Mouse (Mus musculus): Measurements from ENCODE around the gene Dlg5. TPM values are rescaled to one million over a fixed set of nuclear protein-coding genes. Genes with fewer than 3 reads are reported as not detected.

The Dlg5 gene
- 18.6 and 19.0 TPM in 2 replicates for polyA plus RNA-seq (2016; fragmentation: Nextera tagmentation; extraction: Ambion mirVana)

DNA sequence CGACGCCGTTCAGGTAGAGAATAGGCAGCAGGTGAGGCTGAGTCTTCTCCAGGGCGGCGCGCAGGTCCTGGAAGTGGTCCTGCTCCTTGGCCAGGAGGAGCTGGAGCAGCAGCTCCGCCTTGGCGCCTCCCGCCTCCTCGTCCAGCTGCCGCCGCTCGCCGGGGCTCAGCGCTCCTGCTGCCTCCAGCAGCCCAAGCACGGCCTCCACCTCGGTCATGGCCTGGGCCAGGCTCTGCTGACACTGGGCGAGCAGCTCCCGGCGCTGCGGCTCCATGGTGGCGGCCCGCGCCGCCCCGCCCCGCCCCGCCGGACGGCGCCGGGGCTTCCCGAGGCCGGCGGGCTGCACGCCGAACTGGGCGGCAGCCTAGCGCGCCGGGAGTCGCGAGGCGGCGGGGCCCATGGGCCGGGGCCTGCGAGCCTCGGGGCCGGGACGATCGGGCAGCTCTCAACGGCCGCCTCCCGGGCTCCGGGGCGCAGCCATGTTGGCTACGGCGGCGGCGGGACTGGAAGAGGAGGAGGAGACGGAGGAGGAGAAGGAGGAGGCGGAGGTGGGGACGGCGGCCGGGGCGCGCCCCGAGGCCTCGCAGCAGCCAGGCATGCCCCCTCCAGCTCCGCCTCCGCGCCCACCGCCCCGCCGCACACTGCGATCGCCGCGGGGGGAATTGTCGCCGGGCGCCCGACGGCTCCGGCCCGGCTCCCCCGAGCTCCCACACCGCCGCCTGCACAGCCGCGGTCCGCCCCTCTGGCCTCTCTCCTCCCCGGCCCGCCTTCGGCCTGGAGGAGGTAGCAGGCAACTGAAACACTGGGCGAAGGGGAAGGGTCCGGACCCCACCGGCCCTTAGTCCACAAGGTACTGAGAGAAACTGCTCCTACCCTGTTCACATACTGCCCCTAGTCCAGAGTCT, at the start of gene Dlg5:
TSS of gene Dlg5 (minus strand) at position 744 of the 905 bp plus-strand sequence.
- peak within 1 kb of the TSS; percentile 98 for H3K9ac ChIP-seq (replicated peaks)
- WGBS: under 1% methylated on average over 71 of the region's 98 CpGs
- peak; percentile 90 for ATAC-seq (ENCODE audit: low FRiP score, low read depth)

DNA sequence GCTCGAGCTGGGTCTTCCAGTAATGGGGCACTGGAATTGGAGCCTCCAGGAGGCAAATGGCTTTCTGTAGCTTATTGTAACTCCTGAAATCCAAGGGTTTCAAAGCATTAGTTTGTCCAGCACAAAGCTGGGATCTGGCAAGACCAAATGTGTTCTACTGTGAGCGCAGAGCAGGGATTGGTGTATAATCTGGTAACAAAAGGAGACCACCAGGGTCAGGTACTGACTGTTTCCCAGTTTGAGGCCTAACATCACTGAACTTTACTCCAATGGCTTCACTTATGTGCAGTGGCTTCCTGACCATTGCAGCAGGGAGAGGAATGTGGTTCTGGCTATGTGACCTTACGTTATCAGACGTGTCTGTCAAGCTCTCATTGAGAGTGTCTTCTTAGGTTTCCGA, 47.9 kb upstream of the Dlg5 start:
- H3K9me3 ChIP-seq: no peaks in the 10 kb centered on the region
- no peaks in the 10 kb centered on the region for H3K4me1 ChIP-seq
- no peak for ATAC-seq (ENCODE audit: low FRiP score, low read depth)
- H3K27me3 ChIP-seq: no peaks in the 10 kb centered on the region
- H3K36me3 ChIP-seq: no peaks in the 10 kb centered on the region
- H3K4me2 ChIP-seq (replicated peaks): no peak overlapping the region
- no peak overlapping the region for H3K4me3 ChIP-seq
- WGBS: 85% methylated on average over 5 of the region's 5 CpGs
- H3K27ac ChIP-seq (replicated peaks): no peak overlapping the region
- H3K9ac ChIP-seq (replicated peaks): no peak overlapping the region

More for the DNA sequence above, at the start of gene Dlg5:
- Histone ChIP-seq H3K9me3 (no peaks in the 10 kb centered on the region), H3K36me3 (peaks cover 12% of the 10 kb centered on the region), H3K27me3 (peaks cover 7% of the 10 kb centered on the region; the same call in 1 of the 2 replicates), H3K4me2 (replicated peaks) (peak within 1 kb of the TSS; percentile 92), H3K4me1 (peaks cover 23% of the 10 kb centered on the region), H3K4me3 (peak within 1 kb of the TSS; percentile 90), H3K27ac (replicated peaks) (peak within 1 kb of the TSS; percentile 95)

DNA sequence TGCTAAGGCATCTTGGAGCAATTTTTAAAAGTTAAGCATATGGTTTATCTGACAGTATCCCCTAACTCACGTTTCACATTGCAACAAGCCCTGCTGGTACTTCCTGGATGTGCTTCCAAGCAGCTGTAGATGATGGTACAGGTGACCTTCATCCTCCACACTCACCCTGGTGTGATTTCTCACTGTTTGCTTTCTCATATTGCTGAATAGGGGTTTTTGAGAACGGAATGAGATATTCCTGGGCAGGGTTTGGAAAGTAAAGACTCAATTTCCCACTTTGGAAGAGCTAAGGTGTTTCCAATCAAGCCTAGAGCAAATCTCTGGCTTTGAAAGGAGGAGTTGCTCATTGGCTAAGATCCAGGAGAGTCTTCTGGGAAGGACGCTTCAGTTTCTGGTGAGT, 47.2 kb upstream of the Dlg5 start, which contains the start of gene E330034G19Rik:
TSS of gene E330034G19Rik (plus strand) at position 301 of the 400 bp plus-strand sequence.
- Histone ChIP-seq H3K27ac (replicated peaks) (no peak within 1 kb of the TSS), H3K9ac (replicated peaks) (no peak within 1 kb of the TSS), H3K27me3 (no peaks in the 10 kb centered on the region), H3K4me1 (no peaks in the 10 kb centered on the region), H3K4me2 (replicated peaks) (no peak within 1 kb of the TSS), H3K9me3 (no peaks in the 10 kb centered on the region), H3K36me3 (no peaks in the 10 kb centered on the region), H3K4me3 (no peak within 1 kb of the TSS)
- 64% methylated on average over 3 of the region's 3 CpGs for WGBS
- ATAC-seq (ENCODE audit: low FRiP score, low read depth): no peak

DNA sequence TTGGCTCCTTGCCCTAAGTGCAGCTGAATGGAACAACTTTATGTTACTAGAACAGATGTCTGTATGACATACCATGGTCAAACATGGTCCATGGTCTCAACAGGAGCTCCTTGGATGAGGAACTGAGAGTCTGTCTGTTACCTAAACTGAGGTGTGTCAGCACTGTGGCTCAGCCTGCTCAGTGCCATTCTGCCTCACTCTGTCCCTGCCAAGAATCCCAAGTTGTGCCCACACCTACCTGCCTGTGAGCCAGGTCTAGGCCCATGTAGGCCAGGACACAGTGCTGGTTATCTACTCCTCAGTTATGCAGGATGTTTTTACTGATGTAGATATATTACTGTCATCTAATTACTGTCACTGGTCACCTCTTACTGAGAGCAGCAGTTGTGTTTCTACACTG, 45.0 kb upstream of the Dlg5 start:
- Histone ChIP-seq H3K4me1 (no peaks in the 10 kb centered on the region), H3K27ac (replicated peaks) (no peak overlapping the region), H3K36me3 (no peaks in the 10 kb centered on the region), H3K9ac (replicated peaks) (no peak overlapping the region), H3K4me3 (no peak overlapping the region), H3K27me3 (no peaks in the 10 kb centered on the region), H3K4me2 (replicated peaks) (no peak overlapping the region), H3K9me3 (no peaks in the 10 kb centered on the region)
- no peak for ATAC-seq (ENCODE audit: low FRiP score, low read depth)

DNA sequence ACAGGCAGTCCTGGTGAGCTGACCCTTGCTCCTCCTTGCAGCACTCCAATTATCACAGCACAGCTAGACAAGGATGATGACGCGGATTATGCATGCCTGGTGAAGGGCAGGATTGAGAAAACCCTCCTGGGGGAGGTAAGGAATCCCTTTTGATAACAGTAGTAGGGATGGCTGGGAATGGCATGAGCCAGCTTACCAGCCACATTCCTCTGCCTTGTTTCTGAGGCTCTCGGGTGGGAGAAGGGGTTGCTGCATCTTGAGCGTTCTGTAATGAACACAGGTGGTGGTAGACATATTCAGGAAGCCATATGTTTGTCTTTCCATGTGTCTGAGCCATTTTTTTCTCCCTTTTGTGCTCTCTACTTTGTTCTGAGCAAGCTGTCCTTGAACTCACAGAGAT, 40.4 kb upstream of the Dlg5 start:
- H3K4me1 ChIP-seq: no peaks in the 10 kb centered on the region
- no peak overlapping the region for H3K4me2 ChIP-seq (replicated peaks)
- no peak overlapping the region for H3K27ac ChIP-seq (replicated peaks)
- no peaks in the 10 kb centered on the region for H3K36me3 ChIP-seq
- no peak for ATAC-seq (ENCODE audit: low FRiP score, low read depth)
- H3K4me3 ChIP-seq: no peak overlapping the region
- WGBS: 44% methylated on average over 4 of the region's 4 CpGs
- H3K27me3 ChIP-seq: no peaks in the 10 kb centered on the region
- H3K9me3 ChIP-seq: no peaks in the 10 kb centered on the region
- H3K9ac ChIP-seq (replicated peaks): no peak overlapping the region

DNA sequence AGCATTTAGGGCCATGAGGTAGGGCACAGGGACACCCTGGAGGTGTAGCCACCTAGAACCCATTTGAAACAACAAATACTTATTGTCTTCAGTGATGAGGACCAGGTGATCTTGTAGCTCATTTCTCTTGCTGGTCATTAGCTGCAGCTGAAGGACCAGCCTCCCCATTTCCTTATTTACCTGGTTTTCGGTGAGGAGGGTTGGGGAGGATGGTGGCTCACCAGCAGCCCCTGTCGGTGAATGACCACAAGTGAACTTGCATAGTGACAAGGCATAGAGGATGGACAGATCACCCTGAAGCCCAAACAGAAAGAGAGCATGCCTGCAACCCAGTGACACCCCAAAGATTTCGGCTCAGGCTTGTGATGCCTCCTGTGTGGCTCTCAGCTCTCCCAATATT, 36.6 kb upstream of the Dlg5 start:
- ATAC-seq (ENCODE audit: low FRiP score, low read depth): no peak

DNA sequence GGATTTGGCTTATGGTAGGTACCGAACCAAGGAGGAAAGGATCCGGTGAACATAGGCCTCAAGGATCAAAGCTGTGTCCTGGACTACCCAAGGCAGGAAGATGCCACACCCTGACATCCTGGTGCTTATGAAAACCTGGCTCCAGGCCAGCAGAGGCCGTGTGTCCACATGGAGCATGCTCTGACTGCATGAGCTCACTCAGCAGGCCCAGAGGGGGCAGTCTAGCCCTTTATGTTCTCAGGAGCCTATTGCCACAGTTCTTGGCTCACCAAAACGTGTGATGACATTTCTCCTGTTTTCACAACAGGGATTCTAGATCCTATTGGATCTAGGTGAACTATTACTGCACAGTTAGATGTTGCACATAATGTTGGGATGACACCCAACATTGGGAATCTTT, 35.6 kb upstream of the Dlg5 start:
- no peak overlapping the region for H3K27ac ChIP-seq (replicated peaks)
- no peaks in the 10 kb centered on the region for H3K4me1 ChIP-seq
- H3K9me3 ChIP-seq: no peaks in the 10 kb centered on the region
- ATAC-seq (ENCODE audit: low FRiP score, low read depth): no peak
- H3K27me3 ChIP-seq: no peaks in the 10 kb centered on the region; the same call in 1 of the 2 replicates
- 69% methylated on average over 4 of the region's 4 CpGs for WGBS
- H3K4me2 ChIP-seq (replicated peaks): no peak overlapping the region
- H3K36me3 ChIP-seq: no peaks in the 10 kb centered on the region
- H3K9ac ChIP-seq (replicated peaks): no peak overlapping the region
- H3K4me3 ChIP-seq: no peak overlapping the region

More for the DNA sequence above, 36.6 kb upstream of the Dlg5 start:
- H3K4me2 ChIP-seq (replicated peaks): no peak overlapping the region
- no peak overlapping the region for H3K4me3 ChIP-seq
- H3K9me3 ChIP-seq: no peaks in the 10 kb centered on the region
- no peak overlapping the region for H3K9ac ChIP-seq (replicated peaks)
- no peak overlapping the region for H3K27ac ChIP-seq (replicated peaks)
- no peaks in the 10 kb centered on the region; the same call in 1 of the 2 replicates for H3K27me3 ChIP-seq
- H3K36me3 ChIP-seq: no peaks in the 10 kb centered on the region
- WGBS: 78% methylated on average over 3 of the region's 3 CpGs
- H3K4me1 ChIP-seq: no peaks in the 10 kb centered on the region

DNA sequence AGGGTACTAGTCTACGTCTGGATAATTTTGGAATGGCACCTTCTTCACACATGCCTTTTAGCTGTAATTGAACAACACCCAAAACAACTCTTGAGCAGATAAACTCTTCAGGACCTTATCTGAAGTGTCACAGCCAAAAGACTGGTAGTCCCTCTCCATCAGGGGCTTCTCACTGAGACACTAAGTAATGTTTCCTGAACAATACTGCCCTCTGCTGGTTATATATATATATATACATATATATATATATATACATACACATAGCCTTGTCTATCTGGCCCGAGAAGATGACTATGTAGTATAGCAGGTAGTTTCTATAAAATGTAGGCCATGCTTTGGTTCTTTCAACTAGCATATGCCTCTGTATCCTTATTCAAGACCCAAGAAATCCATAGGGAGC, 29.8 kb upstream of the Dlg5 start:
- no peak for ATAC-seq (ENCODE audit: low FRiP score, low read depth)
- H3K4me2 ChIP-seq (replicated peaks): no peak overlapping the region
- 52% methylated on average over 2 of the region's 2 CpGs for WGBS
- H3K9ac ChIP-seq (replicated peaks): no peak overlapping the region
- H3K9me3 ChIP-seq: no peaks in the 10 kb centered on the region
- no peak overlapping the region for H3K4me3 ChIP-seq
- H3K36me3 ChIP-seq: no peaks in the 10 kb centered on the region
- H3K4me1 ChIP-seq: no peaks in the 10 kb centered on the region
- H3K27me3 ChIP-seq: no peaks in the 10 kb centered on the region; the same call in 1 of the 2 replicates
- no peak overlapping the region for H3K27ac ChIP-seq (replicated peaks)

DNA sequence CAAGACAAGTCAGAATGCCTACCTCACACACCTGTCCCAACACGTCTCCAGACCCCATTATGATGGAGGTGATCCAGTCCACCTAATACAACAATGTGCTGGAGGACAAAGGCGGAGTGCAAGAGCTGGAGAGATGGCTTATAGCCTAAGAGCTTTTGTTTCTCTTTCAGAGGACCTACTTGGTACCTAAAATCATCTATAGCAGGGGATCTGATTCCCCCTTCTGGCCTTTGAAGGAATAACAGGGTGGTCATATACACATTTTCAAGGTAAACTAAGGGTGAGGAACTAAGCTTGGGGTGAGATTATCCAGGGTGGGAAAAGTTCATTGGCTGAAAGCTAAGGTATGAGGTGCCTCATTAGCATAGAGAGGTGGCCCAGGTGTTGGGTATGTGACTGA, 27.9 kb upstream of the Dlg5 start:
- Histone ChIP-seq H3K4me2 (replicated peaks) (no peak overlapping the region), H3K4me1 (peaks cover 7% of the 10 kb centered on the region; the same call in 1 of the 2 replicates), H3K27me3 (no peaks in the 10 kb centered on the region), H3K9ac (replicated peaks) (no peak overlapping the region), H3K9me3 (no peaks in the 10 kb centered on the region), H3K36me3 (no peaks in the 10 kb centered on the region), H3K4me3 (no peak overlapping the region), H3K27ac (replicated peaks) (no peak overlapping the region)
- ATAC-seq (ENCODE audit: low FRiP score, low read depth): no peak
- 53% methylated on average over 2 of the region's 2 CpGs for WGBS

DNA sequence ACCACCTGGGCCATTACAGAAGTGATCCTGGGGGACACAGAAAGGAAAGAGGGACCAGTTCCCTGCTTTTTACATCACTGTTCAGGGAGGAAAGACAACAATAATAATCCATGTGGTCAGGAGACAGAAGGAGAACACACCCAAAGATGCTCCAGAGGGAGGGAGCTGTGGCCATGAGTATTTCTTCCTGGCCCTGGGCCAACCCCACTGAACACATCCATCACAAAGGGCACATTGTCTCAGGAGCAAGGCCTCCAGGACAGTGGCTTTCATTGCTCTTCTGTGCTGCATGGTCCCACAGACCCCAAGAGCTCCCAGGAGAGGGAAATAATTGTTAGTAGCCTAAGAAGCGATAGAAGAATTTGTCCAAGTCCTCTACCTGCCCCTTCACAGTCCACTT, 23.9 kb upstream of the Dlg5 start:
- H3K9me3 ChIP-seq: no peaks in the 10 kb centered on the region
- H3K4me2 ChIP-seq (replicated peaks): no peak overlapping the region
- H3K9ac ChIP-seq (replicated peaks): no peak overlapping the region
- 80% methylated on average over 1 of the region's 1 CpGs for WGBS
- H3K4me3 ChIP-seq: no peak overlapping the region
- no peaks in the 10 kb centered on the region for H3K27me3 ChIP-seq
- ATAC-seq (ENCODE audit: low FRiP score, low read depth): no peak
- no peak overlapping the region for H3K27ac ChIP-seq (replicated peaks)
- peaks cover 7% of the 10 kb centered on the region; the same call in 1 of the 2 replicates for H3K4me1 ChIP-seq
- H3K36me3 ChIP-seq: no peaks in the 10 kb centered on the region

DNA sequence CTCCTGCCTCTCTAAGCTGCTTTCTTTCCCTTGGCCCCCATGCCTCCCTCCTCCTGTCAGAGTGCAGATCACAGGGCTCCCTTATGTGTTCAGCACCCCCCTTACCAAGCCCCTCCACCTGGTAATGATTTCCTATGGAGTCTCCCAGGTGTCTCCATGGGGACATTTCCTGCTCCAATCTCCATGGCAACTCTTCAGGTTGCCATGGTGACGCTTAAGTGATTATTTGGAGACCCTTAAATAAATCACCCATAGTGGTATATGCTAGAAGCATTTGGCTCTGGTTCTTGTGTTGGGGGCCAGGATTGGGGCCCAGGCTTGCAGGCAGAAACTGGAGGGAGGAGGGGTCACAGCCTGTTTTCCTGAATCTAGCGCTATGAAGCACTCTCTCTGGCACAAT, 17.2 kb upstream of the Dlg5 start:
- WGBS: 56% methylated on average over 2 of the region's 2 CpGs
- H3K9ac ChIP-seq (replicated peaks): no peak overlapping the region
- peak; percentile 68; the same call in 1 of the 2 replicates for ATAC-seq (ENCODE audit: low FRiP score, low read depth)
- no peaks in the 10 kb centered on the region for H3K36me3 ChIP-seq
- no peaks in the 10 kb centered on the region for H3K27me3 ChIP-seq
- H3K27ac ChIP-seq (replicated peaks): peak overlapping the region; percentile 71
- H3K4me1 ChIP-seq: peaks cover 14% of the 10 kb centered on the region
- no peak overlapping the region for H3K4me2 ChIP-seq (replicated peaks)
- H3K9me3 ChIP-seq: no peaks in the 10 kb centered on the region
- H3K4me3 ChIP-seq: no peak overlapping the region

DNA sequence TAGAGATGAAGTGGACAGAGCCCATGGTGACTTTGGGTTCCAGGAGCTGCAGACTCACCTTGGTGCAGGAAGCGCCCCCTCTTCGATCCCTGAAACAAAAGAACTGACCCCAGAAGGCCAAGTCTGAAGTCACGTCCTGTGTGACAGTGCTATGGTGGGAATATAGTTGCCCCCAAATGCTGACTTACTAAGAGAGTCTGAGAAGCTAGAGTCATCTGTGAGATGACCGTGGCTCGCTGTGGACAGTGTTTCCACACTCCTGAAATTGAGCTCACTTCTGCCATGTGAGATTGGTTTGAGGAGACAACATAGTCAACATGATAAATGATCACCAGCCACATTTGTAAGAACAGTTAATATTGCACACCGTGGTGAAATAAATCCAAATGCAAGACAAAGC, 16.7 kb upstream of the Dlg5 start:
- H3K27me3 ChIP-seq: no peaks in the 10 kb centered on the region
- H3K9me3 ChIP-seq: no peaks in the 10 kb centered on the region
- H3K4me3 ChIP-seq: no peak overlapping the region
- no peak overlapping the region for H3K9ac ChIP-seq (replicated peaks)
- no peak for ATAC-seq (ENCODE audit: low FRiP score, low read depth)
- peaks cover 14% of the 10 kb centered on the region for H3K4me1 ChIP-seq
- peak overlapping the region; percentile 71 for H3K27ac ChIP-seq (replicated peaks)
- WGBS: 77% methylated on average over 6 of the region's 6 CpGs
- no peaks in the 10 kb centered on the region for H3K36me3 ChIP-seq
- H3K4me2 ChIP-seq (replicated peaks): no peak overlapping the region

Measured in midbrain, embryonic 12.5 days (tissue).